ENCODE assay signal across 8 mouse cellular contexts in the genomic region with DNA sequence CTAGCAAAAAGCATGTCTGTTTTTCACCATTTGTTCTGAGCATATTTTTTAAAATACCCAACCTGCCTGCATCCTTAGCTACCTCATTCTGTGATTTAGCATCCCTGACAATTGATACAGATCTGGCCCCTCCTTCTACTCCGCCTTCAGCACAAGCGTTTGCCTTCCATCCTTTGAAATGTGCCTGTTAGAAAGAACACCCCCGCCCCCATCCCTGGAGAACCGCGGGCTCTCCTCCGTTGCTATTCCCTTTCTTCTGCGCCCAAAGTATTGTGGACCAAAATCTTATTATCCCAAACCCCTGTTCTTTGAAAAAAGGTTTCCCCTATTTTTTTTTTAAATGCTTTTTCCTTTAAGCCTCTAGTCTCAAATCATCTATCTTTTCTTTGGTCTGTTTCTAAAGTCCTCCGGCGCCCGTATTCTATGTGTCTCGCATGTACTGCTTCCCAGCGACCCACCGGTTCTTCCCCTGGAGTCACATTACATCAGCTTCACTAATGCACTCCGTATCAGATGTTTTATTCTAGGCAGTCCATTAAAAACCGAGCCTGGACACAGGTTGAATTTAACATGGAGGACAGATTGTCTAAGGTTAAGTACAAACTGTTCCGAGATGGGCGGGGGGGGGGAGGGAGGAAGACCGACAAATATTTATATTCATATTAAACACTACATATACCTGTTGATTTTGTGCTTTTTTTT. TPM values are rescaled to one million over a fixed set of nuclear protein-coding genes. Genes with fewer than 3 reads are reported as not detected.
DNase-seq lines count a peak whose midpoint lies in the region; ATAC-seq and TF ChIP-seq lines count a peak whose summit lies in the region.

No protein-coding gene starts in this region.

- H3K36me3 ChIP-seq in forebrain, embryonic 14.5 days (ENCODE audit: control insufficient read depth, insufficient read depth, low read length), result peaks cover 7% of the 10 kb centered on the region

- WGBS in forebrain, embryonic 14.5 days, result under 1% methylated on average over 18 of the region's 18 CpGs
- 2% methylated on average over 18 of the region's 18 CpGs for WGBS in olfactory bulb, adult 2 months

- peaks cover 22% of the 10 kb centered on the region for H3K4me1 ChIP-seq in forebrain, embryonic 14.5 days (ENCODE audit: control insufficient read depth, insufficient read depth, low read length)
- H3K4me1 ChIP-seq in olfactory bulb, adult 2 months (ENCODE audit: control insufficient read depth, insufficient read depth, low read length), result peaks cover 20% of the 10 kb centered on the region

- TF ChIP-seq POLR2A in olfactory bulb, adult 2 months (IDR thresholded peaks at IDR 0.05; ENCODE audit: insufficient read depth, low read depth, low read length), result no peak

- peak overlapping the region; percentile 64 for H3K27ac ChIP-seq in forebrain, embryonic 14.5 days (ENCODE audit: low read depth, low read length)
- no peak overlapping the region for H3K27ac ChIP-seq in olfactory bulb, adult 2 months (ENCODE audit: insufficient read depth, low read depth, low read length)

- H3K9ac ChIP-seq in forebrain, embryonic 14.5 days (ENCODE audit: low read length), result peak overlapping the region; percentile 56

- ATAC-seq in cerebellum, adult (ENCODE audit: insufficient number of reproducible peaks, low FRiP score, low TSS enrichment), result no peak
- ATAC-seq in forebrain, embryonic 14.5 days, result peak; percentile 21

- DNase-seq in cerebellum, adult 11 months, result peak; percentile 16
- peak; percentile 79 for DNase-seq in brain, adult 2 months (ENCODE audit: low read depth, low spot score)
- peak; percentile 70 for DNase-seq in forebrain, embryonic 14.5 days (ENCODE audit: low spot score)
- DNase-seq in left cerebral cortex, postnatal 4 days, result peak; percentile 45
- DNase-seq in urinary bladder, postnatal 14 days (ENCODE audit: low spot score), result no peak
- no peak for DNase-seq in testis, postnatal 14 days (ENCODE audit: low spot score)

- H3K4me2 ChIP-seq in forebrain, embryonic 14.5 days (ENCODE audit: low read length), result peak overlapping the region; percentile 84

- H3K4me3 ChIP-seq in forebrain, embryonic 14.5 days (ENCODE audit: low read depth, low read length), result peak overlapping the region; percentile 77
- peak overlapping the region; percentile 66 for H3K4me3 ChIP-seq in olfactory bulb, adult 2 months (ENCODE audit: insufficient read depth, low read depth, low read length)

- no peaks in the 10 kb centered on the region for H3K27me3 ChIP-seq in forebrain, embryonic 14.5 days (replicated peaks; ENCODE audit: control insufficient read depth, insufficient read depth, low read length)

- H3K9me3 ChIP-seq in forebrain, embryonic 14.5 days (replicated peaks; ENCODE audit: control insufficient read depth, low read length), result no peaks in the 10 kb centered on the region

- no peak for TF ChIP-seq CTCF in olfactory bulb, adult 2 months (IDR thresholded peaks at IDR 0.05; ENCODE audit: insufficient read depth, low read depth, low read length)

- intact Hi-C loops in left cerebral cortex, postnatal 4 days (cut with DNase I), result no loop called here

RNA-seq across cellular contexts. Expression of a gene that starts 0.6 kb away (rescaled TPM):
- 1,206 and 1,411 TPM in 2 replicates for polyA plus RNA-seq in forebrain, embryonic 14.5 days (2014; fragmentation: Nextera tagmentation; extraction: Ambion mirVana)
- total RNA-seq in left cerebral cortex, postnatal 4 days (2021), result 1,000 to 10,000 TPM; 1,371 to 1,423 TPM
- polyA plus RNA-seq in olfactory bulb, adult 2 months (2012; ENCODE audit: insufficient read depth, insufficient read length, low replicate concordance, missing spikeins), result not detected in 2 replicates

RNA-seq across cellular contexts. Expression of a gene that starts 56.8 kb away (rescaled TPM):
- polyA plus RNA-seq in forebrain, embryonic 14.5 days (2014; fragmentation: Nextera tagmentation; extraction: Ambion mirVana), result 60.6 and 75.0 TPM in 2 replicates
- 100 to 1,000 TPM in 1 of 2 experiments, 10 to 100 TPM in 1; 96.4 to 104 TPM for total RNA-seq in left cerebral cortex, postnatal 4 days (2021)
- not detected in 2 replicates for polyA plus RNA-seq in olfactory bulb, adult 2 months (2012; ENCODE audit: insufficient read depth, insufficient read length, low replicate concordance, missing spikeins)

Comparison
In these comparisons a context has a peak if more than half of its experiments do, and no peak if none do; other contexts are left out.
1. DNase-seq: peak in cerebellum, adult 11 months (single experiment), brain, adult 2 months (single experiment), forebrain, embryonic 14.5 days (single experiment) and left cerebral cortex, postnatal 4 days (single experiment); none in urinary bladder, postnatal 14 days (single experiment) and testis, postnatal 14 days (single experiment).
2. RNA of a gene that starts 56.8 kb away (polyA plus RNA-seq): 60.6 to 75.0 TPM in forebrain, embryonic 14.5 days; not detected in olfactory bulb, adult 2 months; every median in the first group is over 10 times any median in the second.